Mouse (Mus musculus) CH12.LX (cell line): ENCODE measurements around the gene Cited4.

Source experiments
- CTCF ChIP-seq, 2 experiments: IDR thresholded peaks in 1 of 2; conservative IDR thresholded peaks in 1 of 2; 2 replicates each; pipeline ENCODE4 v1.5.1; 2011 to 2012; ENCODE audit warnings: low read depth in 2 of 2, low read length in 2 of 2, improper control_type of control experiment in 1 of 2, inconsistent platforms in 1 of 2, mild to moderate bottlenecking in 1 of 2, moderate library complexity in 1 of 2
- NELFE ChIP-seq: IDR thresholded peaks from 2 replicates; pipeline ENCODE4 v1.6.1; 2011; ENCODE audit warnings: low read depth, low read length, improper control_type of control experiment

DNA sequence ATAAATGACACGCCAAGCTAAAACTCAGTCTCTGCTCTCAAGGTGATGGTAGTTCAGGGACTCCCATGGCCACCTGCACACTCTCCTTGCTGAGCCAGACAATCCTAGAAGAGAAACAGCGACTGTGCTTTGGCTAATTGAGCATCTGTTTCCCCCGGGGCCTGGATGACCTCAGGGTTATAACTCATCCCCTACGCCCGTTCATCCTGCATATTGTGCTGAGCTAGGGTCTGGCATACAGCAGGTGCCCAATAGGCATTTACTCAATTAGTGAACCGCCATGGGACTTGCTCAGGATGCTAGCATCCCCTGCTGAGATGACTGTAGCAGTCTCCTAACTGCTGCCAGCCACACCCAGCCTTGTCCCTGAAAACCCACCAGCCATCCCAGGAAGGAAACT lies 20.9 kb downstream of the Cited4 start:
- no peak for TF ChIP-seq CTCF (conservative IDR thresholded peaks at IDR 0.05 in 1 of 2, IDR thresholded peaks at IDR 0.05 in 1 of 2; ENCODE audit: low read depth in 2 of 2, low read length in 2 of 2)
- TF ChIP-seq NELFE, result no peak
